Mouse (Mus musculus) lung, postnatal 0 days (tissue): Measurements from ENCODE around the gene Sdsl. TPM values are rescaled to one million over a fixed set of nuclear protein-coding genes. Genes with fewer than 3 reads are reported as not detected.

ENCODE experiments used
- ATAC-seq: fragments of 200-750 bp; cut with Nextera tagmentation; 2 replicates; pipeline ENCODE4 v1.8.0; 2017; ENCODE audit warnings: moderate library complexity
- DNase-seq: peaks from one replicate; pipeline ENCODE4 v3.0.0-alpha.2; 2016; ENCODE audit warnings: low spot score
- H3K27ac ChIP-seq: fragments of 300-500 bp; sonication (generic); 2 replicates; pipeline ENCODE4 v1.5.1; 2014; ENCODE audit warnings: antibody characterized with exemption, mild to moderate bottlenecking, low read length, mixed read lengths
- H3K27me3 ChIP-seq: fragments of 300-500 bp; sonication (generic); replicated peaks from 2 replicates; pipeline ENCODE4 v1.6.1; 2014; ENCODE audit warnings: low read length, mixed read lengths; ENCODE audit not compliant: insufficient read depth
- H3K36me3 ChIP-seq: fragments of 300-500 bp; sonication (generic); 2 replicates; pipeline ENCODE4 v1.6.1; 2014; ENCODE audit warnings: low read length, mixed read lengths; ENCODE audit not compliant: insufficient read depth
- H3K4me1 ChIP-seq: fragments of 300-500 bp; sonication (generic); 2 replicates; pipeline ENCODE4 v1.6.1; 2014; ENCODE audit warnings: antibody characterized with exemption, low read depth, low read length, mixed read lengths; ENCODE audit not compliant: insufficient read depth
- H3K4me2 ChIP-seq: fragments of 300-500 bp; sonication (generic); replicated peaks from 2 replicates; pipeline ENCODE4 v1.6.1; 2014; ENCODE audit warnings: low read depth, mild to moderate bottlenecking, low read length, moderate library complexity, mixed read lengths
- H3K4me3 ChIP-seq: fragments of 300-500 bp; sonication (generic); 2 replicates; pipeline ENCODE4 v1.5.1; 2014; ENCODE audit warnings: low read depth, low read length
- H3K9ac ChIP-seq: fragments of 300-500 bp; sonication (generic); replicated peaks from 2 replicates; pipeline ENCODE4 v1.6.1; 2014; ENCODE audit warnings: low read depth, mild to moderate bottlenecking
- H3K9me3 ChIP-seq: fragments of 300-500 bp; sonication (generic); 2 replicates; pipeline ENCODE4 v1.6.1; 2016; ENCODE audit warnings: low read length, mixed read lengths
- CTCF ChIP-seq: IDR thresholded peaks from 2 replicates; pipeline ENCODE4 v1.5.1; 2016; ENCODE audit warnings: antibody characterized with exemption, mild to moderate bottlenecking
- EP300 ChIP-seq: IDR thresholded peaks from 2 replicates; pipeline ENCODE4 v1.6.1; 2016; ENCODE audit warnings: antibody characterized with exemption, mild to moderate bottlenecking, control low read depth
- WGBS: fragments of 180-500 bp; shearing (Covaris S2); extraction: QIAGEN DNeasy Blood & Tissue Kit; methylation state at CpG from one replicate; pipeline ENCODE4 v1.1.7; 2014; 5-methylcytosine and 5-hydroxymethylcytosine counted together
- polyA plus RNA-seq: library from polyadenylated mRNA; unstranded; fragments of >200 nt; fragmentation: Nextera tagmentation; extraction: Ambion mirVana; gene quantifications from 2 replicates; pipeline ENCODE4 v1.2.1, GENCODE M21; 2015

Gene Sdsl
- polyA plus RNA-seq, 1 experiment from 2014 or later: 1.7 TPM

- no peak for TF ChIP-seq CTCF
- Histone ChIP-seq H3K27ac (no peak overlapping the region), H3K4me3 (no peak overlapping the region), H3K4me2 (no peak overlapping the region), H3K9me3 (no peaks in the 10 kb centered on the region), H3K4me1 (peaks cover 6% of the 10 kb centered on the region; the same call in 1 of the 2 replicates), H3K27me3 (peaks cover 93% of the 10 kb centered on the region), H3K9ac (no peak overlapping the region), H3K36me3 (no peaks in the 10 kb centered on the region)
- DNase-seq (no peak), ATAC-seq (no peak)
- 2% methylated on average over 30 of the region's 30 CpGs for WGBS
Observed at GRCm38 (mm10) chr5:120431001-120431583, 41.5 kb downstream of the Sdsl start.

DNA sequence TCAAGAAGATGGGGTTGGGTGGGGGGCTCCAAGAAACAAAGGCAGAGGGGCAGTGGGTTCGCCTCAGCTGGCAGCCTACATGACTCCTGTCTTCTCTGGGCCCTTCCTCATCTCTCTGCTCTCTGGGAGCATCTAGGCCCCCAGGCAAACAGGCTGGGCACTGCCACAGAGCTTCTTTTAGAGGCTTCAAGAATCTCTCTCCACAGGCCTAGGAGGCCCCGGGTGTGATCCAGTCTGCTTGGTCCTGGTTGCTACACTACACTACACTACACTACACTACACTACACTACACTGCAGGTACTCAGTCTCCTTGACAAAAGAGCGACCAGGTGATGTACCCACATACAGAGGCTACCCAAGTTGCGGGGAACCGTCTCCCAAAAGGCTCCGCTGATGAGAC lies 42.9 kb downstream of the Sdsl start:
- ATAC-seq: no peak
- Histone ChIP-seq H3K4me1 (no peaks in the 10 kb centered on the region), H3K9me3 (no peaks in the 10 kb centered on the region), H3K36me3 (no peaks in the 10 kb centered on the region), H3K4me2 (no peak overlapping the region), H3K27ac (no peak overlapping the region), H3K27me3 (peaks cover 86% of the 10 kb centered on the region), H3K4me3 (no peak overlapping the region), H3K9ac (no peak overlapping the region)
- TF ChIP-seq EP300 (no peak), CTCF (no peak)
- no peak for DNase-seq
- 3% methylated on average over 6 of the region's 6 CpGs for WGBS

GRCm38 (mm10) chr5:120428990-120429389 lies 43.6 kb downstream of the Sdsl start:
- ATAC-seq: no peak
- 1% methylated on average over 5 of the region's 6 CpGs for WGBS
- H3K36me3 ChIP-seq: no peaks in the 10 kb centered on the region
- H3K9ac ChIP-seq: no peak overlapping the region
- no peak overlapping the region for H3K4me2 ChIP-seq
- TF ChIP-seq CTCF (no peak), EP300 (no peak)
- no peaks in the 10 kb centered on the region for H3K4me1 ChIP-seq
- no peak for DNase-seq
- H3K4me3 ChIP-seq: no peak overlapping the region
- no peak overlapping the region for H3K27ac ChIP-seq
- peaks cover 86% of the 10 kb centered on the region for H3K27me3 ChIP-seq
- no peaks in the 10 kb centered on the region for H3K9me3 ChIP-seq

DNA sequence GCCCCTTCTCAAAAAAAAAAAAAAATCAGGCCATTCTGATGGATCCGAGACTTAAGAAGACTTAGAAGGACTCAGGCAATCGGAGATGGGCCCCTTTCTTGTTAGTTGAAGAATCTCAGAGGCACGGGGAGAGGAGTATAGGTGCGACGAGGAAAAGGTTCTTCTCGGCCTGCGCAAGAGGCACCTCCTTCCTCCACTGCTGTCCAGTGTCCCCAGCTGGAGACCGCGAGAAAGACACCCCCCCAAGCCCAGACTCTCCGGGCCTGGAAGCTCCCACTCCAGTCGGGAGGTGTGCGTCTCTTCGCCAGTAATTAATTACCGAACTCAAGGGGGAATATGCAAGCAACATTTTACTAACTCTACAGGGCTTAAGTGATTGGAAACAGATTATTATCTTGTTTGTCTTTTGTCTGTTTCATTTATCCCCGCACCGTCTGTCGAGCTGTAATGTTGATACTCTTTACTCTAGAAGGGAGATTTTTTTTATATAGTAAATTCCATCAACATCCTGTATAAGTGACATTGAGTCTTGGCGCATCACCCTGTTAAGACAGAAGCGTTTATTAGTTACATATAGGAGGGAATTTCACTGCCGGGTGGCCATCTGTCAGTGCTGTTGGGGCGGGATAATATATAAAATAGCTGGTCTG lies 44.3 kb downstream of the Sdsl start:
- TF ChIP-seq EP300 (no peak), CTCF (no peak)
- Histone ChIP-seq H3K4me1 (no peaks in the 10 kb centered on the region), H3K36me3 (no peaks in the 10 kb centered on the region), H3K9me3 (no peaks in the 10 kb centered on the region), H3K4me2 (no peak overlapping the region), H3K27ac (no peak overlapping the region), H3K4me3 (no peak overlapping the region), H3K9ac (no peak overlapping the region), H3K27me3 (peaks cover 86% of the 10 kb centered on the region)
- ATAC-seq (no peak), DNase-seq (no peak)
- WGBS: 2% methylated on average over 21 of the region's 21 CpGs

- Histone ChIP-seq H3K4me1 (no peaks in the 10 kb centered on the region), H3K27ac (no peak overlapping the region), H3K4me2 (no peak overlapping the region), H3K9ac (no peak overlapping the region), H3K36me3 (no peaks in the 10 kb centered on the region), H3K27me3 (peaks cover 85% of the 10 kb centered on the region), H3K4me3 (no peak overlapping the region), H3K9me3 (no peaks in the 10 kb centered on the region)
- WGBS: under 1% methylated on average over 33 of the region's 33 CpGs
- DNase-seq (no peak), ATAC-seq (no peak)
- TF ChIP-seq CTCF: no peak
- TF ChIP-seq EP300: no peak
Observed at GRCm38 (mm10) chr5:120427451-120427938, 45.1 kb downstream of the Sdsl start.

DNA sequence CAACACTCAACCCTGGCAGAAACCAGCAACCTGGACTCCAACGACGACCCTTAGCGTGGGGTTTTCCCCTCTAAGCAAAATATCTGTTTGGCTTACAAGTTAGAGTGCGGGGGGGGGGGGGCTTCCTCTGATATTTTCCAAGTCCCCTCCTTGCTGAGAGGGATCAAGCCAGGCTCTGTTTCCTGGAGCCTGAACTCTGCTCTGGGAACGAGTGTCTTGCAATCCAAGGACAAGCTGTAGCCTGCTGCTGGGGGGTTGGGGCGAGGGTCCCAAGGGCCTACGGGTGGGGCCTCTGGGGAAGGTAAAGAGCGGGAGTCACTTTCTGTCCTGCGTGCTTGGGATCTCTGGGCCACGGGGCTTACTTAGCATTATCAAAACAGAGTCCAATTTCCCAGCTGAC lies 46.0 kb downstream of the Sdsl start:
- Histone ChIP-seq H3K9ac (no peak overlapping the region), H3K4me3 (no peak overlapping the region), H3K4me2 (no peak overlapping the region), H3K27me3 (peaks cover 75% of the 10 kb centered on the region), H3K27ac (no peak overlapping the region), H3K9me3 (no peaks in the 10 kb centered on the region), H3K36me3 (no peaks in the 10 kb centered on the region), H3K4me1 (no peaks in the 10 kb centered on the region)
- WGBS: under 1% methylated on average over 10 of the region's 10 CpGs
- ATAC-seq (no peak), DNase-seq (no peak)
- TF ChIP-seq CTCF (no peak), EP300 (no peak)
